Mouse (Mus musculus) limb, embryonic 15.5 days (tissue): ENCODE measurements around the gene Kif3b. TPM values are rescaled to one million over a fixed set of nuclear protein-coding genes. Genes with fewer than 3 reads are reported as not detected.
A peak's percentile ranks its signal among the peaks of the same experiment; 100 is the strongest.
"Not testable (repeated sequence)": the region's sequence is repeated elsewhere in the genome, so short reads cannot be mapped to it uniquely, and the experiment has no call there.

ENCODE experiments used
- ATAC-seq: fragments of 200-750 bp; cut with Nextera tagmentation; 2 replicates; pipeline ENCODE4 v1.8.0; 2017; ENCODE audit warnings: low read depth, moderate TSS enrichment; ENCODE audit not compliant: insufficient number of reproducible peaks, low FRiP score, low TSS enrichment
- H3K27ac ChIP-seq: fragments of 300-500 bp; sonication (generic); 2 replicates; pipeline ENCODE4 v1.5.1; 2015; ENCODE audit warnings: moderate library complexity, mild to moderate bottlenecking, inconsistent platforms
- H3K27me3 ChIP-seq: fragments of 300-500 bp; sonication (generic); 2 replicates; pipeline ENCODE4 v1.6.1; 2015; ENCODE audit warnings: inconsistent platforms
- H3K36me3 ChIP-seq: fragments of 300-500 bp; sonication (generic); 2 replicates; pipeline ENCODE4 v1.6.1; 2015; ENCODE audit warnings: inconsistent platforms
- H3K4me1 ChIP-seq: fragments of 300-500 bp; sonication (generic); 2 replicates; pipeline ENCODE4 v1.6.1; 2015; ENCODE audit warnings: inconsistent platforms
- H3K4me2 ChIP-seq: fragments of 300-500 bp; sonication (generic); 2 replicates; pipeline ENCODE4 v1.6.1; 2015; ENCODE audit warnings: mild to moderate bottlenecking, inconsistent platforms
- H3K4me3 ChIP-seq: fragments of 300-500 bp; sonication (generic); 2 replicates; pipeline ENCODE4 v1.5.1; 2015; ENCODE audit warnings: mild to moderate bottlenecking, inconsistent platforms
- H3K9ac ChIP-seq: fragments of 300-500 bp; sonication (generic); 2 replicates; pipeline ENCODE4 v1.6.1; 2015; ENCODE audit warnings: inconsistent platforms
- H3K9me3 ChIP-seq: fragments of 300-500 bp; sonication (generic); 2 replicates; pipeline ENCODE4 v1.6.1; 2016; ENCODE audit warnings: inconsistent platforms
- WGBS: fragments of 180-500 bp; shearing (Covaris S2); methylation state at CpG from one replicate; pipeline ENCODE4 v1.1.7; 2015; 5-methylcytosine and 5-hydroxymethylcytosine counted together
- polyA plus RNA-seq: library from polyadenylated mRNA; unstranded; fragments of >200 nt; fragmentation: Nextera tagmentation; extraction: Ambion mirVana; gene quantifications from 2 replicates; pipeline ENCODE4 v1.2.1, GENCODE M21; 2015

Gene Kif3b
- 4.8 and 6.7 TPM in 2 replicates for polyA plus RNA-seq

- peak within 1 kb of the TSS; percentile 84 for H3K4me2 ChIP-seq
- H3K27me3 ChIP-seq = no peaks in the 10 kb centered on the region
- H3K4me3 ChIP-seq = peak within 1 kb of the TSS; percentile 97
- H3K4me1 ChIP-seq = peaks cover 13% of the 10 kb centered on the region
- under 1% methylated on average over 63 of the region's 63 CpGs for WGBS
- H3K9ac ChIP-seq = peak within 1 kb of the TSS; percentile 91
- no peaks in the 10 kb centered on the region for H3K9me3 ChIP-seq
- 0 out of 2 replicates have a peak, but pooled peaks cover 3% of the 10 kb centered on the region for H3K36me3 ChIP-seq
- H3K27ac ChIP-seq = peak within 1 kb of the TSS; percentile 13; the same call in 1 of the 2 replicates
- ATAC-seq = peak; percentile 79
Measured at GRCm38 (mm10) chr2:153290938-153291928, at the start of gene Kif3b. Gene Kif3b (plus strand): TSS chr2:153291413.

GRCm38 (mm10) chr2:153242156-153242555, 49.1 kb upstream of the Kif3b start:
- H3K27ac ChIP-seq = peak overlapping the region; percentile 97
- H3K4me1 ChIP-seq = peaks cover 24% of the 10 kb centered on the region
- peak overlapping the region; percentile 97 for H3K4me3 ChIP-seq
- no peaks in the 10 kb centered on the region for H3K9me3 ChIP-seq
- 52% methylated on average over 6 of the region's 6 CpGs for WGBS
- peak overlapping the region; percentile 80 for H3K4me2 ChIP-seq
- peaks cover 18% of the 10 kb centered on the region for H3K36me3 ChIP-seq
- no peak for ATAC-seq
- H3K27me3 ChIP-seq = no peaks in the 10 kb centered on the region
- H3K9ac ChIP-seq = peak overlapping the region; percentile 99

- Histone ChIP-seq H3K4me2 (no peak overlapping the region), H3K9ac (no peak overlapping the region), H3K36me3 (peaks cover 65% of the 10 kb centered on the region), H3K4me3 (no peak overlapping the region), H3K4me1 (no peaks in the 10 kb centered on the region), H3K27me3 (no peaks in the 10 kb centered on the region), H3K9me3 (no peaks in the 10 kb centered on the region), H3K27ac (no peak overlapping the region)
- 80% methylated on average over 5 of the region's 5 CpGs for WGBS
- ATAC-seq = no peak
Measured at GRCm38 (mm10) chr2:153249751-153250150, 41.5 kb upstream of the Kif3b start.

- Histone ChIP-seq H3K27me3 (no peaks in the 10 kb centered on the region), H3K36me3 (peaks cover 37% of the 10 kb centered on the region), H3K9me3 (no peaks in the 10 kb centered on the region), H3K27ac (no peak overlapping the region), H3K4me2 (no peak overlapping the region), H3K4me1 (peaks cover 5% of the 10 kb centered on the region), H3K9ac (no peak overlapping the region), H3K4me3 (no peak overlapping the region)
- ATAC-seq = no peak
- 84% methylated on average over 2 of the region's 2 CpGs for WGBS
Measured at GRCm38 (mm10) chr2:153256604-153257003, 34.6 kb upstream of the Kif3b start.

- H3K4me1 ChIP-seq = peaks cover 5% of the 10 kb centered on the region
- 69% methylated on average over 12 of the region's 12 CpGs for WGBS
- no peak overlapping the region for H3K27ac ChIP-seq
- H3K9me3 ChIP-seq = no peaks in the 10 kb centered on the region
- ATAC-seq = no peak
- peaks cover 42% of the 10 kb centered on the region for H3K36me3 ChIP-seq
- H3K4me2 ChIP-seq = no peak overlapping the region
- no peaks in the 10 kb centered on the region for H3K27me3 ChIP-seq
- no peak overlapping the region for H3K9ac ChIP-seq
- H3K4me3 ChIP-seq = no peak overlapping the region
Measured at GRCm38 (mm10) chr2:153259030-153259863, 32.0 kb upstream of the Kif3b start.

- no peak for ATAC-seq
- 53% methylated on average over 3 of the region's 3 CpGs for WGBS
- no peaks in the 10 kb centered on the region for H3K27me3 ChIP-seq
- peaks cover 47% of the 10 kb centered on the region for H3K36me3 ChIP-seq
- no peak overlapping the region for H3K4me2 ChIP-seq
- no peak overlapping the region for H3K27ac ChIP-seq
- no peak overlapping the region for H3K9ac ChIP-seq
- H3K4me1 ChIP-seq = peaks cover 5% of the 10 kb centered on the region
- no peaks in the 10 kb centered on the region for H3K9me3 ChIP-seq
- no peak overlapping the region for H3K4me3 ChIP-seq
Measured at GRCm38 (mm10) chr2:153259864-153260674, 31.1 kb upstream of the Kif3b start.

GRCm38 (mm10) chr2:153263053-153263452, 28.2 kb upstream of the Kif3b start:
- no peaks in the 10 kb centered on the region for H3K27me3 ChIP-seq
- no peak overlapping the region for H3K4me3 ChIP-seq
- no peak overlapping the region for H3K9ac ChIP-seq
- 90% methylated on average over 5 of the region's 7 CpGs for WGBS
- H3K36me3 ChIP-seq = peaks cover 71% of the 10 kb centered on the region
- H3K4me1 ChIP-seq = peaks cover 5% of the 10 kb centered on the region
- ATAC-seq = no peak
- H3K27ac ChIP-seq = no peak overlapping the region
- H3K4me2 ChIP-seq = no peak overlapping the region
- H3K9me3 ChIP-seq = no peaks in the 10 kb centered on the region

GRCm38 (mm10) chr2:153267331-153267730, 23.9 kb upstream of the Kif3b start:
- no peak for ATAC-seq
- Histone ChIP-seq H3K27ac (no peak overlapping the region), H3K4me2 (no peak overlapping the region), H3K9me3 (no peaks in the 10 kb centered on the region), H3K36me3 (peaks cover 52% of the 10 kb centered on the region), H3K4me1 (peaks cover 4% of the 10 kb centered on the region; the same call in 1 of the 2 replicates), H3K4me3 (no peak overlapping the region), H3K9ac (no peak overlapping the region), H3K27me3 (no peaks in the 10 kb centered on the region)
- 80% methylated on average over 2 of the region's 2 CpGs for WGBS

- 0 out of 2 replicates have a peak overlapping the region, but pooled peaks have one; percentile 54 for H3K27ac ChIP-seq
- 73% methylated on average over 8 of the region's 8 CpGs for WGBS
Measured at GRCm38 (mm10) chr2:153270231-153270915, 20.8 kb upstream of the Kif3b start.

GRCm38 (mm10) chr2:153274200-153274918, 16.9 kb upstream of the Kif3b start:
- not testable (repeated sequence) for ATAC-seq, H3K27me3 ChIP-seq, H3K9me3 ChIP-seq, H3K4me1 ChIP-seq, H3K4me3 ChIP-seq, H3K27ac ChIP-seq, H3K36me3 ChIP-seq, H3K9ac ChIP-seq, H3K4me2 ChIP-seq
- 77% methylated on average over 6 of the region's 6 CpGs for WGBS

More at GRCm38 (mm10) chr2:153270231-153270915, 20.8 kb upstream of the Kif3b start:
- H3K9ac ChIP-seq, H3K4me1 ChIP-seq, H3K4me2 ChIP-seq, H3K27me3 ChIP-seq, H3K4me3 ChIP-seq, H3K9me3 ChIP-seq: not testable (repeated sequence)
- ATAC-seq = peak; percentile 53; the same call in 1 of the 2 replicates
- H3K36me3 ChIP-seq = peaks cover 24% of the 10 kb centered on the region
